Mouse (Mus musculus): Measurements from ENCODE around the gene Sort1.

The Sort1 gene

DNA sequence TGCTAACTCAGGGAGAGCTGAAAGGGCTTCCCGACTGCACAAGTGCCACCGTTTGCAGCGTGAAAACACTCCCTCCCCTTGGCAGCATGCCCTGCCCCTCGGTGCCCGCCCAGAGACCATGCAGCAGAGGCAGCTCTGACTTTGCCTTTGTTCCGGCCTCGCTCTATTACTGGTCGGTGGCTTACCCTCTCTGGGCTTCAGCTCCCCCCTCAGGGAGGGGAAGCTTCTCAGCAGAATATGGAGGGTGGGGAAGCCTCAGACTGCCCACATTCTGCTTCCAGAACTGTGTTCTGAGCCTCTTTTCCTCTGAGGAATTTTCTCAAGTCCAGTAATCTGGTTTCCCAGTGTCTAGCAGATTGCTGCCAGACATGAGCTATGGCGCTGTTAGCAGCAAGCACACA lies 44.6 kb downstream of the Sort1 start:
- DNase-seq (ENCODE audit: low read depth), result no peak

DNA sequence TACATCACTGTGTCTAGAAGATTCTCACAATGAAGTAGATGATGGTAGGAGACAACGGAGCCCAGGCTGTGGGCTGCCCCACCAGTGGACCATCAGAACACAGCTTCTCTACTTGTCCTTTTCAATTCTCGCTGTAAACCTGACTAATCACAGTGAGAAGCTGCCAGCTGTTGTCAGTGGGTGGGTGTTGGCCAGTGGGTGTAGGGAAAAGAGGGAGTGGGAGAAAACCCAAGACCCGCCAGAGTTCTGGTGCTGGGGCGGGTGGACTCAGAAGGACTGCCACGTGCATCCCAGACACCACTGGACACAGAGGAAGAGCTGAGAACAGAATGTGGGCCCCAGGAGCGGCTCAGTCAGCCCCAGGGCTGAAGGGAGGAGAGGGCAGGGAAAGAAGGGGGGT lies 46.9 kb downstream of the Sort1 start:
- DNase-seq (ENCODE audit: low read depth), result no peak

DNA sequence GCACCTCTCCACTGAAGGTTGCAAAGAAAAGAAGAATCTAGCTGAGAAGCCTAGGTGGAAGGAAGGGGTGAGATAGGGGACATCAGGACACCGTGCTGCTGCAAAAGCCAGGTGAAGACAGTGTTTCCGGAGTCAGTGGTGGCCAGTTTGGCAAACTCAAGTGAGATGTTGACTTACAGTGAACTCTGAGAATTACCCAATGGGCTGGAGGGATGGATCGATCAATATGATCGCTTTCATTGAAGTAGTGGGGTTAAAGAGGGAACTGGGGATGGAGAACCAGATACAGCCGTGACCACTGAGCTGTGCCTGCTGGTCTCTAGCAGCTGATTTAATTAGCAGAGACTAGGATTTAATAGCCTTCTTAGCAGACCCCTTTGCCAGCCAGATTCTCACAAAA lies 53.0 kb downstream of the Sort1 start:
- DNase-seq (ENCODE audit: low read depth), result no peak

DNA sequence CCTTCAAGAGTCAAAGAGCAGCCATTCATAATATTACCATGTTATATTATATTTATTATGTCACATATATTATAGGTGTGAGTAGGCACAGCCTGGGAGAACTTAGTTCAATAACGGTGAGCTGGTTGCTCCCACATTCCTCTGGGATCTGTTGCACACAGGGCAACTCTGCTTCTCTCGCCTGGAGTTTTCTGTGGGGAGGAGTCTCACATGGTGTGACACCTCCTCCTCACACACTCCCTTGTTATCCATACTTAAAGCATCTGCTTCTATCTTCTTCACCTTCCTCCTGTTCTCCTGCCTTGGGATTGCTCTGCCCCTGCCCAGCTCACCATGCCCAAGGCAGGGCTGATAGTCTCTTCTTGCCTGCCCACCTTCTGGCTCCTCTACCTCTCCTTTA lies 57.2 kb downstream of the Sort1 start:
- DNase-seq (ENCODE audit: low read depth), result no peak

- no peak for DNase-seq (ENCODE audit: low read depth)
Observed at GRCm38 (mm10) chr3:108342185-108342584, 58.3 kb downstream of the Sort1 start.

GRCm38 (mm10) chr3:108345855-108346254 lies 62.0 kb downstream of the Sort1 start:
- no peak for DNase-seq (ENCODE audit: low read depth)

- DNase-seq (ENCODE audit: low read depth), result no peak
Observed at GRCm38 (mm10) chr3:108348376-108348775, 64.5 kb downstream of the Sort1 start.

GRCm38 (mm10) chr3:108355245-108355644 lies 71.4 kb downstream of the Sort1 start:
- no peak for DNase-seq (ENCODE audit: low read depth)

- no peak for DNase-seq (ENCODE audit: low read depth)
Observed at GRCm38 (mm10) chr3:108357051-108357450, 73.2 kb downstream of the Sort1 start.

GRCm38 (mm10) chr3:108358445-108358844 lies 74.6 kb downstream of the Sort1 start:
- no peak for DNase-seq (ENCODE audit: low read depth)

DNA sequence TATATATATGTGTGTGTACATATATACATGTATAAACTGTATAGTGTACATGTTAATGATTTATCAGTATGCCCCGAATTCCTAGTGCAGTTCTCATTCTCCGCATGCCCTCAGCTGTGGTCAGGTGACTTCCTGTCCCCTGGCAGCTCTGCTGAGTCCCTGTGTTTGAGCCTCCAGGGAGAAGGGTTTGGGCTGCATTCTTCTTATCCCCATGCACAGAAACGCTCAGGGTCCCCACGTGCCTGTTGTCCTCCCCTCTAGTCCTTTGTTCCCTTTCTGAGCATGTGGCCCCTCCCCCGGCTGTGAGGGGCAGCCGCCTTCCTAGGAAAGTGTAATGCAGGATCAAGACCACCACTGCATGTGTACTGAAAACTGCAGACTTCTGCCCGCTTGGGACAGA lies 77.0 kb downstream of the Sort1 start:
- DNase-seq (ENCODE audit: low read depth), result no peak

DNA sequence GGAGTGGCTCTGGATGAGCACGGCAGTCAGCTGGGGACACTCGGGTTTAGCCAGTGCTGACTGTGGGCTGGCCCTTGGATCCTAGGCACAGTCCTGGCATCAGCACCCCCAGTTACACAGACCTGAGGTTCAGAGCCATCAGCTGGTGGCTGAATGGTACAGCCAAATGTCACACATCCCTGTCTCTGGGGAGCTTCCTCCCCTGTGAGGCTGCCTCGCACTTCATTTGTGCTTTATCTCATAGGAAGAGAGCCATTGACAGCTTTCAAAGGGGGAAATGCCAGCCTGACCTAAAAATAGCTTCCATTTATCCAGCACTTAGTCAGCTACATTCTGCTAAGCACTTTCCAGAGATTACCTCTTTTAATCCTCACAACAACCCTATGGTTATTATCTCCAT lies 79.7 kb downstream of the Sort1 start:
- DNase-seq (ENCODE audit: low read depth), result no peak

GRCm38 (mm10) chr3:108364270-108364995 lies 80.6 kb downstream of the Sort1 start, which contains the start of gene Mybphl:
TSS of gene Mybphl (plus strand) at chr3:108364911.
- DNase-seq (ENCODE audit: low read depth), result no peak

DNA sequence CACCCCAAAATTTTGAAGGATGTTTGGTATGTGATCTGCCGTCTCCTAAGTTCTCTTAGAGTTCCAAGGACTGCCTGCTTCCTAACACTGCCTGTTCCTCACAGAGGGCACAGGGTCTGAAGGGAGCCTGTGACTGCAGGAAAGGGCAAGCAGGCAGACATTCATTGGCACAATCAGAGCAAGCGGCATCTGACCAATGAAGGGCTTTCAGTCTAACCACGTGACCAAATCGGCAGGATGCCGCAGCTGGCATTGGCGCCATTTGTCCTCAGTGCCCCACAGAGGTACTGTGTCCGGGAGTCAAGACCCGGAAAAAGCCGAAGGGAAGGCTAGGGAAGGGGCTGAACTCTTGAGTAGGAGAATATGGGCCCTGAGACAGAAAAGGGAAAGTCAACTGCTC lies 83.3 kb downstream of the Sort1 start:
- DNase-seq (ENCODE audit: low read depth), result no peak

DNA sequence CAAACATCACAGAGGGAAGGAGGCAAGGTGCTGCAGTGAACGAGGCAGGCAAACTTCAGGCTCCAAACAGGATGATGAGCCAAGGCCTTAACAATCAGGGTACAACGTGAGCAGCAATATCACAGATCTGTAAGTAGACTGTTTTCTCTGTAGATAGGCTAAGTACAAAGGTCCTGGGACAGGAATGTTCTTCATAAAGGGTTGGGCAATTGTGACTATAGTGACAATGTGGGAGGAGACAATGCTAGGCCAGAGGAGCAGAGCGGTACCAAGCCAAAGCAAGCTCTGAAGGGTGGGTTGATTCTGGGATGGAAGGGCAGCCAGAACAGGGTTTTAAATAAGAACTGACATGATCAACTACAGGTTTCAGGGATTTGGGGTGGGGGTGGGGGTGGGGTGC lies 83.9 kb downstream of the Sort1 start:
- DNase-seq (ENCODE audit: low read depth), result no peak

- no peak for DNase-seq (ENCODE audit: low read depth)
Observed at GRCm38 (mm10) chr3:108368721-108369120, 84.8 kb downstream of the Sort1 start.

DNA sequence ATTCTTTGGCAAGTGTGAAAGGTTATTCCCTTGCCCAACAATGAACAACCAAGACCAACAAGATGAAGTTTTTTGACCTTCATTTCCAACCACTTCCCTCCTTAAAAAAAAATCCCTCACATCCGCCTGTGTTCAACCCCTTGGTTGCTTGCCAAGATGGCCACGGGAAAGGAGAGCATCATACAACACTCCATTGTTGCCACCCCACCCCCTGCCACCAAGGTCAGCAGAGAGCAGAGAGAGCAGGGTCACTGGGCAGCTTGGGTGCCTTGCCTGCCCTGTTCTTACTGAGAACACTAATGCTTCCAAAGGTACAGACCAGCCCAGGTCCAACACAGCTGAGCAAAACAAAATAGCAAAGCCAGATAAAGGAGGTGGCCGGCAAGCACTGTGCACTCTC lies 88.4 kb downstream of the Sort1 start:
- no peak for DNase-seq (ENCODE audit: low read depth)

- DNase-seq (ENCODE audit: low read depth), result no peak
Observed at GRCm38 (mm10) chr3:108372691-108373090, 88.8 kb downstream of the Sort1 start.

GRCm38 (mm10) chr3:108378875-108379663 lies 95.2 kb downstream of the Sort1 start:
- no peak for DNase-seq (ENCODE audit: low read depth)

- DNase-seq (ENCODE audit: low read depth), result peak; percentile 35
Observed at GRCm38 (mm10) chr3:108380695-108381094, 96.8 kb downstream of the Sort1 start.

DNA sequence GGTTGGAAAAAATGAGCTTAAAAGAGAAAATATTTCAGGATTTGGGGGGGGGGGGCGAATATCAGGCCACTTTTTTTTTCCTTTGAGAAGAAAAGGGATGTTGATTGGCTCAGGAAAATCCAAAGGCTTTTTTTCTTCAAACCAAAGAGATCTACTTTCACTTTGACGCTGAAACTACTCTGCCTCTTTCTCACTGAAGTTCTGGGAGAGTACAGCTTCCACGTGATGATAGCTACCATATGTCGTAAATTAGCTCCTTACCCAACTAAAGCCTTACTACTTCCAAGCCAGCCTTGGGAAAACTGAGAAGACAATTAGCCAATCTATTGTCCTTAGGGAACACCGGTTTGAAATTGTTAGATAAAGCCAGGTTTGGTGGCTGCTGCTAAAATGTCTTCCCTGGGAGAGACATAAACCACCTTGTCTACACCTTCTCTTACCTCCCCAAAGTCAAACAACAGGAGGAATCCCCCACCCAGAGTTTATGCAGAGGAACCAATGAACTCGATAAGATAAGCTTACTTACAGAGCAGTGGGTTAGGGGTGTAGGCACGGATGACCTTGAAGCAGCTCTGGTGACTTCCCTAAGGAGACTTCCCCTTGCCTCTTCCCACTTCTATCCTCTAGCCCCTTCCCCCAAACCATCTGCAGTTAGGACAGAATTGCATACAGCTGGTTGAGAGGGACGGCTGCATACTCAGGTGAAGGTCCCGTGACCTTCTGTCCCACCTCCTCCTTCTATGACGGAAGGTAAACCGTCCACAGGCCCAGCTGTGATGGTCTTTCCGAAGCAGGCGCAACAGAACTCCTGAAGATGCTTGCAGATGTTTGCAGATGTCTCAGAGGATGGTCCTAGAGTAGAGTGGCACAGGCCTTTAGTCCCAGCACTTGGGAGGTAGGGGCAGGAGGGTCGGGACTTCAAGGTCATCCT lies 98.3 kb downstream of the Sort1 start:
- DNase-seq (ENCODE audit: low read depth), result peak; percentile 56
